Mouse (Mus musculus): ENCODE results near the gene Lrrk1.

- no peak for TF ChIP-seq CTCF (IDR thresholded peaks at IDR 0.05; ENCODE audit: low read depth)
- no peak for TF ChIP-seq EP300 (IDR thresholded peaks at IDR 0.05; ENCODE audit: low read depth)
Measured at GRCm38 (mm10) chr7:66406971-66407370, 18.8 kb upstream of the Lrrk1 start.

All from liver, embryonic 14.5 days (tissue).